ENCODE assay signal across 12 mouse cellular contexts in the genomic region with DNA sequence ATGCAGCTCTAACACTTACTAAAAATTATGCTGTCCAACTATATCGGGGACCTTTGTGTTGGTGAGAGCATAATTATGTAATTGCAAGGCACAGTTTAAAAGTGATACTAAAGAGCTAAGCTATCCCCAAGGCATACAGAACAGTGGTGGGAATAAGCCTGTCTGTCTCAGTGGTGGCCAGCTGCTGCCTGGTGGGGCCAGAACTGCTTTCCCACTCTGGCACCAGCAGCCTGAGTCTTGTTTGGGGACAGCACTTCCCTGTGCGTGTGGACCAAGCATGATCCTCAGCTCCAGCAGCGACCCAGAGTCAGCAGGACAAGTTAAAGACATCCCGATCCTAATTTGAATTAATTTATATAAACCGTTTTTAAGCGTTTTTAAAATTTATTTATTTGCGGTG. TPM values are rescaled to one million over a fixed set of nuclear protein-coding genes. Genes with fewer than 3 reads are reported as not detected.
A peak's percentile ranks its signal among the peaks of the same experiment; 100 is the strongest.
DNase-seq lines count a peak whose midpoint lies in the region; ATAC-seq and TF ChIP-seq lines count a peak whose summit lies in the region.
"Had no signal": no experiment of that assay in that cellular context is flagged by ENCODE, and none has a peak within 500 bp of the region (broad histone marks: within the 10 kb centered on the region; RNA-seq: fewer than 3 reads in every experiment).

No protein-coding gene starts in this region.

- no peak overlapping the region for H3K9ac ChIP-seq in midbrain, postnatal 0 days (replicated peaks; ENCODE audit: low read length, poor library complexity, severe bottlenecking)
- no peak overlapping the region for H3K9ac ChIP-seq in forebrain, embryonic 14.5 days (ENCODE audit: low read length)

- 0 out of 2 replicates have a peak overlapping the region, but pooled peaks have one; percentile 55 for H3K27ac ChIP-seq in midbrain, embryonic 10.5 days (replicated peaks)
- no peak overlapping the region for H3K27ac ChIP-seq in midbrain, postnatal 0 days (ENCODE audit: low read depth, low read length)
- H3K27ac ChIP-seq in forebrain, embryonic 14.5 days (ENCODE audit: low read depth, low read length), result peak overlapping the region; percentile 75

- H3K4me3 ChIP-seq in midbrain, embryonic 10.5 days, result no peak overlapping the region
- H3K4me3 ChIP-seq in midbrain, postnatal 0 days (ENCODE audit: low read depth, low read length), result no peak overlapping the region
- no peak overlapping the region for H3K4me3 ChIP-seq in forebrain, embryonic 14.5 days (ENCODE audit: low read depth, low read length)

- ATAC-seq in midbrain, postnatal 0 days (ENCODE audit: low FRiP score), result no peak
- ATAC-seq in forebrain, embryonic 14.5 days, result peak; percentile 60

- H3K9me3 ChIP-seq in midbrain, embryonic 10.5 days (replicated peaks), result peaks cover 6% of the 10 kb centered on the region; the same call in 1 of the 2 replicates
- H3K9me3 ChIP-seq in midbrain, postnatal 0 days (ENCODE audit: low read length), result no peaks in the 10 kb centered on the region
- no peaks in the 10 kb centered on the region for H3K9me3 ChIP-seq in forebrain, embryonic 14.5 days (replicated peaks; ENCODE audit: control insufficient read depth, low read length)

- no peak overlapping the region for H3K4me2 ChIP-seq in midbrain, postnatal 0 days (ENCODE audit: low read depth, low read length, poor library complexity, severe bottlenecking)
- peak overlapping the region; percentile 60 for H3K4me2 ChIP-seq in forebrain, embryonic 14.5 days (ENCODE audit: low read length)

- WGBS in midbrain, embryonic 10.5 days, result 91% methylated on average over 7 of the region's 7 CpGs
- 79% methylated on average over 7 of the region's 7 CpGs for WGBS in midbrain, postnatal 0 days
- WGBS in forebrain, embryonic 14.5 days, result 55% methylated on average over 7 of the region's 7 CpGs

- peaks cover 20% of the 10 kb centered on the region for H3K4me1 ChIP-seq in midbrain, embryonic 10.5 days
- no peaks in the 10 kb centered on the region for H3K4me1 ChIP-seq in midbrain, postnatal 0 days (ENCODE audit: insufficient read depth, low read length)
- peaks cover 7% of the 10 kb centered on the region for H3K4me1 ChIP-seq in forebrain, embryonic 14.5 days (ENCODE audit: control insufficient read depth, insufficient read depth, low read length)

- no peak for TF ChIP-seq CTCF in midbrain, postnatal 0 days (IDR thresholded peaks at IDR 0.05)

- no peaks in the 10 kb centered on the region for H3K27me3 ChIP-seq in midbrain, embryonic 10.5 days (ENCODE audit: low read depth, poor library complexity, severe bottlenecking)
- no peaks in the 10 kb centered on the region for H3K27me3 ChIP-seq in midbrain, postnatal 0 days (ENCODE audit: insufficient read depth, low read length)
- H3K27me3 ChIP-seq in forebrain, embryonic 14.5 days (replicated peaks; ENCODE audit: control insufficient read depth, insufficient read depth, low read length), result no peaks in the 10 kb centered on the region

- H3K36me3 ChIP-seq in midbrain, embryonic 10.5 days, result peaks cover 37% of the 10 kb centered on the region
- 0 out of 2 replicates have a peak, but pooled peaks cover 3% of the 10 kb centered on the region for H3K36me3 ChIP-seq in midbrain, postnatal 0 days (ENCODE audit: insufficient read depth, low read length)
- H3K36me3 ChIP-seq in forebrain, embryonic 14.5 days (ENCODE audit: control insufficient read depth, insufficient read depth, low read length), result peaks cover 26% of the 10 kb centered on the region

- DNase-seq in heart, adult 11 months, result peak; percentile 82
- DNase-seq in heart, postnatal 4 days, result no peak
- no peak for DNase-seq in midbrain, embryonic 10.5 days (ENCODE audit: low spot score)
- no peak for DNase-seq in midbrain, postnatal 0 days (ENCODE audit: low spot score)
- DNase-seq in forebrain, embryonic 14.5 days (ENCODE audit: low spot score), result no peak
- DNase-seq in retina, embryonic 14.5 days (ENCODE audit: low spot score), result peak; percentile 21
- DNase-seq in adrenal gland, adult 18-20 months (ENCODE audit: low spot score in 2 of 2), result no peak
- DNase-seq: cerebellum, adult 2 months; kidney, adult 18-20 months; kidney, postnatal 14 days; layer of hippocampus, adult 9-11 months; thymus, adult 18-20 months had no signal

RNA-seq across cellular contexts. Expression of a gene that starts 2.6 kb away (rescaled TPM):
- total RNA-seq in heart, postnatal 4 days (2021), result 100 to 1,000 TPM; 155 to 163 TPM
- 152 and 161 TPM in 2 replicates for polyA plus RNA-seq in midbrain, embryonic 10.5 days (2016; fragmentation: Nextera tagmentation; extraction: Ambion mirVana)
- 9.7 and 19.2 TPM in 2 replicates for total RNA-seq in midbrain, postnatal 0 days (2014; rRNA removed)
- polyA plus RNA-seq in midbrain, postnatal 0 days (2015; fragmentation: Nextera tagmentation; extraction: Ambion mirVana), result 36.8 and 42.0 TPM in 2 replicates
- 235 and 270 TPM in 2 replicates for polyA plus RNA-seq in forebrain, embryonic 14.5 days (2014; fragmentation: Nextera tagmentation; extraction: Ambion mirVana)
- 10 to 100 TPM; 18.6 to 21.4 TPM for total RNA-seq in adrenal gland, adult 18-20 months (2021)

RNA-seq across cellular contexts. Expression of a gene that starts 35.2 kb away (rescaled TPM):
- total RNA-seq in heart, postnatal 4 days (2021), result 10 to 100 TPM; 52.7 to 54.0 TPM
- polyA plus RNA-seq in midbrain, embryonic 10.5 days (2016; fragmentation: Nextera tagmentation; extraction: Ambion mirVana), result 11.8 and 15.1 TPM in 2 replicates
- 72.0 and 75.5 TPM in 2 replicates for total RNA-seq in midbrain, postnatal 0 days (2014; rRNA removed)
- 16.0 and 22.5 TPM in 2 replicates for polyA plus RNA-seq in midbrain, postnatal 0 days (2015; fragmentation: Nextera tagmentation; extraction: Ambion mirVana)
- polyA plus RNA-seq in forebrain, embryonic 14.5 days (2014; fragmentation: Nextera tagmentation; extraction: Ambion mirVana), result 18.5 and 18.7 TPM in 2 replicates
- total RNA-seq in adrenal gland, adult 18-20 months (2021), result 10 to 100 TPM; 26.8 to 30.3 TPM

Comparison
In these comparisons a context has a peak if more than half of its experiments do, and no peak if none do; other contexts are left out.
1. DNase-seq: peak in heart, adult 11 months (single experiment) and retina, embryonic 14.5 days (single experiment); none in heart, postnatal 4 days (single experiment), midbrain, embryonic 10.5 days (single experiment), midbrain, postnatal 0 days (single experiment), forebrain, embryonic 14.5 days (single experiment) and adrenal gland, adult 18-20 months (0 of 2).